Mouse (Mus musculus) heart, embryonic 10.5 days (tissue): ENCODE data around the gene Zfp467. TPM values are rescaled to one million over a fixed set of nuclear protein-coding genes. Genes with fewer than 3 reads are reported as not detected.

ENCODE experiments used
- DNase-seq: peaks from one replicate; pipeline ENCODE4 v3.0.0-alpha.2; 2017; ENCODE audit warnings: low spot score
- H3K27ac ChIP-seq: fragments of 300-500 bp; sonication (generic); 2 replicates; pipeline ENCODE4 v1.5.1; 2016; ENCODE audit warnings: mild to moderate bottlenecking
- H3K27me3 ChIP-seq: fragments of 300-500 bp; sonication (generic); 2 replicates; pipeline ENCODE4 v1.6.1; 2016; ENCODE audit warnings: mild to moderate bottlenecking; ENCODE audit not compliant: poor library complexity, insufficient read depth, severe bottlenecking
- H3K36me3 ChIP-seq: fragments of 300-500 bp; sonication (generic); 2 replicates; pipeline ENCODE4 v1.6.1; 2016; ENCODE audit warnings: mild to moderate bottlenecking, moderate library complexity
- H3K4me1 ChIP-seq: fragments of 300-500 bp; sonication (generic); 2 replicates; pipeline ENCODE4 v1.6.1; 2016; ENCODE audit warnings: mild to moderate bottlenecking
- H3K4me3 ChIP-seq: fragments of 300-500 bp; sonication (generic); 2 replicates; pipeline ENCODE4 v1.5.1; 2016; ENCODE audit warnings: mild to moderate bottlenecking, moderate library complexity
- H3K9me3 ChIP-seq: fragments of 300-500 bp; sonication (generic); 2 replicates; pipeline ENCODE4 v1.6.1; 2016; ENCODE audit warnings: mild to moderate bottlenecking, moderate library complexity
- WGBS: fragments of 180-500 bp; shearing (Covaris S2); methylation state at CpG from one replicate; pipeline ENCODE4 v1.1.7; 2016; 5-methylcytosine and 5-hydroxymethylcytosine counted together
- polyA plus RNA-seq: library from polyadenylated mRNA; unstranded; fragments of >200 nt; fragmentation: Nextera tagmentation; extraction: Ambion mirVana; gene quantifications from 2 replicates; pipeline ENCODE4 v1.2.1, GENCODE M21; 2016

Zfp467 gene
- polyA plus RNA-seq = 13.4 and 13.9 TPM in 2 replicates

DNA sequence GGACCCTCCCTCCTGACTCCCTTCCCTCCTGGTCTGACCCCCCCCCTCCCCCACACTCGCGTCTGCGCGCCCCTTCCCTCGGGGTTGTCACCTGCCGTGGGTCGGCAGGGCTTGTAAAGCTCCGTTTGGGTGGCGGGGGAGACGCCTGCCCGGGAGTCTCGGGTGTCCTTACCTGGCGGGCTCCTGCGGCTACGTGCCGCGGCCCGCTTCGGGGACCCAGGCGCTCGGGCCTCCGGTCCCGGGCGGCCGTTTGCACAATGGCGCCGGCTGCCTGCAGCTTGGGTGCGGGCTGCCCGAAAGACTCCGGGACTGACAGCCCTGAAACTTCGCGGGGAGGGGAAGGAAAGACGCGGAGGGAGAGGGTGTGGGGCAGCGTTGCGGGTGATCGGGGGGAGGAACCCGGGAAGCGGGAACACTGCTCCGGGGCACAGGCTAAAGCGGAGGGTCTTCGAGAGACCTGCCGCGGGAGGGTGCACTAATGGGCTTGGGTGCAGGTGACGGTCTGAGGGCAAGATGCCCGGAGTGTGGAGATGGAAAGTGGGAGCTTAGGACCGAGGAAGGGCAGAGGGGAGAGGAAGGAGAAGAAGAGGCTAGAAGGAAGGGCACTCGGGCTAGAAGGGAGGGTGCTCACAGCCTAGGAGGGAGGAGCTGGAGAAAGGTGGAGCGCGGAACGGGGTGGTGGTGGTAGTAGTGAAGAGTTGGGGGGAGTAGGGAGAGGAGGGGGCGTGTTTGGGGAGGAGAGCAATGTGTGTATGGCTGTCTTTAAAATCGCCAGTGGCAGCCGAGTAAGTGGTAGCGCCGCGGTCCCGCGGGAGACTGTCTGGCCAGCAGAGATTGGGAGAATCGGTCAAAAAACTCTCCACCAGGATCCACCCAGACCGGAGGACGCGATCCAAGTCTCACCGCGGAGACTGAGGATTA lies at the start of gene Zfp467:
Zfp467 (minus strand) TSS at position 645 of the 921 bp plus-strand sequence.
- Histone ChIP-seq H3K9me3 (no peaks in the 10 kb centered on the region), H3K4me1 (peaks cover 36% of the 10 kb centered on the region), H3K27me3 (peaks cover 27% of the 10 kb centered on the region; the same call in 1 of the 2 replicates), H3K4me3 (peak within 1 kb of the TSS; percentile 80), H3K36me3 (peaks cover 18% of the 10 kb centered on the region), H3K27ac (peak within 1 kb of the TSS; percentile 91)
- DNase-seq = no peak
- WGBS = under 1% methylated on average over 65 of the region's 65 CpGs

DNA sequence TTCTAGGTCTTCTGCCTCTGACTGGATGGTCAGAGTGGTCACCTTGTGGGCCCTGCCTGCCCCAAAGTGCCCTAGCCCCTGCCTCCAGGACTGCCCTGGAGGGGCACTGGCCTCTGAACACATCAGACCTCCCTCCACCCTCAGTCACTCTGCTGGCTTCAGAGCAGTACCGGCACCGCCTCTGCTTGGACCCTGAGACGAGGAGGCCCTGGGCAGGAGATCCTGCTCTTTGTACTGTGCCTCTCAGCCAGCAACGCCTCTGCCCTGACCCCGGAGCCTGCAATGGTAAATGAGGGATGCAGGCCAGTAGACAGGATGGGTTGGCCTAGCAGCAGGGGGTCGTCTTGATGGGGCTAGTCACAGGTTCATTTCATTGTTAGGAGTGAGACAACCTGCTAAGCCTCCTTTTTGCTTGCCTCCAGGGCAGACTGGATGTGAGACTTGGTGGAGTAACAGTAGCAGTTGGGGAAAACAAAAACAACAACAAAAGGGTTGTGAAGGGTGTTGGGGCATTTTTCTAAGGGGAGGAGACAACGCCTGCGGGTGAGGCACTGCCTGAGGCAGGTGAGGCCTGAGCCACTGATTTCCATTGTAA lies 47.6 kb upstream of the Zfp467 start:
- no peak overlapping the region for H3K27ac ChIP-seq
- 33% methylated on average over 8 of the region's 8 CpGs for WGBS
- H3K4me3 ChIP-seq = no peak overlapping the region
- DNase-seq = no peak
- H3K9me3 ChIP-seq = no peaks in the 10 kb centered on the region
- H3K36me3 ChIP-seq = no peaks in the 10 kb centered on the region
- peaks cover 16% of the 10 kb centered on the region for H3K4me1 ChIP-seq
- peaks cover 55% of the 10 kb centered on the region for H3K27me3 ChIP-seq

DNA sequence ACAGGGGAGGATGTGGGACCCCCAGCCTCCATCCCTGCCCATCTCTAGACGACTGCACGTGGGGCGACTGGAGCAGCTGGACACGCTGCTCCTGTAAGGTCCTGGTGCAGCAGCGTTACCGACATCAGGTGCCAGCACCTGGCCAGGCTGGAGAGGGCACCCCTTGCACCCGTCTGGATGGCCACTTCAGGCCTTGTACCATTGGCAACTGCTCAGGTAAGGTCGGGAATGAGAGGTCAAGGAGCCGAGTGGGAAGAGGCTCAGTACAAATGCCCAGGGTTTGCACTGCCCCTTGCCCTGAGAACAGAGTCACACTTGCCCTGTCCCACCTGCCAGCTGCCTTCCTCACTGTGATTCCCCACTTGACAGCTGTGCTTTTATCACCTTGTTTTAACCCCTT lies 45.7 kb upstream of the Zfp467 start:
- 54% methylated on average over 9 of the region's 9 CpGs for WGBS
- peaks cover 59% of the 10 kb centered on the region for H3K27me3 ChIP-seq
- no peak for DNase-seq

DNA sequence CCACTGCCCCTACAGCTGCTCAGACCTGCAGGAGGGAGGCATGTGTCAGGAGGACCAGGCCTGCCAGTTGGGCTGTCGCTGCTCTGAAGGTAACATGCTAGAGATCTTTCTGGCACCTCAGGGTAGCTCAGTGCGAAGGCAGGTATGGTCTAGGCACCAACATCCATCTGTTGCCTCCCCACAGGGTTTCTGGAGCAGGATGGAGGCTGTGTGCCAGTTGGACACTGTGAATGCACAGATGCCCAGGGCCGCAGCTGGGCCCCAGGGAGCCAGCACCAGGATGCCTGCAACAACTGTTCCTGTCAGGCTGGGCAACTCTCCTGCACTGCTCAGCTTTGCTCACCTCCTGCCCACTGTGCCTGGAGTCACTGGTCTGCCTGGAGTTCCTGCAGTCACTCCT lies 44.1 kb upstream of the Zfp467 start:
- no peak for DNase-seq
- Histone ChIP-seq H3K36me3 (no peaks in the 10 kb centered on the region), H3K9me3 (no peaks in the 10 kb centered on the region), H3K27me3 (peaks cover 72% of the 10 kb centered on the region), H3K4me3 (no peak overlapping the region), H3K4me1 (peaks cover 40% of the 10 kb centered on the region), H3K27ac (peak overlapping the region; percentile 18)
- WGBS = 76% methylated on average over 3 of the region's 3 CpGs

More for the DNA sequence above, 45.7 kb upstream of the Zfp467 start:
- Histone ChIP-seq H3K9me3 (no peaks in the 10 kb centered on the region), H3K36me3 (no peaks in the 10 kb centered on the region), H3K4me3 (no peak overlapping the region), H3K27ac (no peak overlapping the region), H3K4me1 (peaks cover 32% of the 10 kb centered on the region)

DNA sequence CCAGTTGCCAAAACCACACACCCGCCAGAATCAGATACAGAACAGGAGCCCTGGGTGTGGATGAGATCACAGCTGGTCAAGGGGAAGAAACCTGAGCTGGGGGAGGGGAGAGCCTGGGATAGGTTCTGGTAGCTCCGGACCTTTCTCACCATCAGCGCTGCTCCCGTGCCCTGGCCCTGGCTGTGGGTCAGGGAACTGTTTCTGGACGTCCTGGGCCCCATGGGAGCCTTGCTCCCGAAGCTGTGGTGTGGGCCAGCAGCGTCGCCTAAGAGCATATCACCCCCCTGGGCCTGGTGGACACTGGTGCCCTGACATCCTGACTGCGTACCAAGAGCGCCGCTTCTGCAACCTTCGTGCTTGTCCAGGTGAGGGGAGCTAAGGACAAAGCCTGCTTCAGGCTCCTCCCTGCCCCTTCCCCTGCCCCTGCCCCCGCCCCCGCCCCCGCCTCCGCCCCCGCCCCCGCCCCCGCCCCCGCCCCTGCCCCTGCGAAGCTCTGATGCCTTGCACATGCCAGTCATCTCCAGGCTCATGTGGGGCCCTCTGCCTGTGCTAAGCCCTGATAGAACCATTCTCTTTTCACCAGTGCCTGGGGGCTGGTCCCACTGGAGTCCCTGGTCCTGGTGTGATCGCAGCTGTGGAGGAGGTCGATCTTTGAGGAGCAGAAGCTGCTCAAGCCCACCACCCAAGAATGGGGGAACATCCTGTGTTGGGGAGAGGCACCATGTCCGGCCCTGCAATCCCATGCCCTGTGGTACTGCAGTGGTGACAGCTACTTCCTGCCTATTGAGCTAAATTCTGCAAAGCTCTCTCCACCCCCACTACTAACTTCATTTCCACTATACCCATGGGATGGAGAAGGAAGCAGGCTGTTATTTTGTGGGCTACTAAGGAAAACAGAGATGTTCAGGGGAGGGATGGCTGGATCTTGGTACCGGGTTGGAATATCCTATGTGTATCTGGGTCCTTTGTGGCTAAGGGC lies 42.4 kb upstream of the Zfp467 start:
- Histone ChIP-seq H3K27ac (peak overlapping the region; percentile 78), H3K27me3 (peaks cover 70% of the 10 kb centered on the region), H3K4me3 (peak overlapping the region; percentile 43), H3K36me3 (no peaks in the 10 kb centered on the region), H3K4me1 (peaks cover 41% of the 10 kb centered on the region), H3K9me3 (no peaks in the 10 kb centered on the region)
- WGBS = 10% methylated on average over 20 of the region's 25 CpGs
- no peak for DNase-seq

DNA sequence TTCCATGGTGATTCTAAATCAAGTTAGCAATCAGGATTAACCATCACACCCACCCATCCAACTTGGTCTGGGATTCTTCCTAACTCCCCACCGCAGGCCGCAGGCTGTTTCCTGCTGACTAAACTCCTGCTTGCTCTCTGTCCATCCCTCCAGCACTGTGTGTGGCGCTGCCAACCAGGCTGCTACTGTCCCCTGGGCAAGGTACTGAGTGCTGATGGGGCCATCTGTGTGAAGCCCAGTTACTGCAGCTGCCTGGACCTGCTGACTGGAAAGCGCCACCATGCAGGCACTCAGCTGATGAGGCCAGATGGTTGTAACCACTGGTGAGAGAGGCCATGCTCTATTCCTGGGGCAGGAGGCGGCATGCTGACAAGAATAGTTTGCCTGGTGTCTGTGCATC lies 36.9 kb upstream of the Zfp467 start:
- peaks cover 40% of the 10 kb centered on the region; the same call in 1 of the 2 replicates for H3K27me3 ChIP-seq
- 59% methylated on average over 5 of the region's 5 CpGs for WGBS
- 0 out of 2 replicates have a peak overlapping the region, but pooled peaks have one; percentile 13 for H3K27ac ChIP-seq
- no peaks in the 10 kb centered on the region for H3K9me3 ChIP-seq
- no peak overlapping the region for H3K4me3 ChIP-seq
- H3K4me1 ChIP-seq = peaks cover 26% of the 10 kb centered on the region
- no peak for DNase-seq
- no peaks in the 10 kb centered on the region for H3K36me3 ChIP-seq

DNA sequence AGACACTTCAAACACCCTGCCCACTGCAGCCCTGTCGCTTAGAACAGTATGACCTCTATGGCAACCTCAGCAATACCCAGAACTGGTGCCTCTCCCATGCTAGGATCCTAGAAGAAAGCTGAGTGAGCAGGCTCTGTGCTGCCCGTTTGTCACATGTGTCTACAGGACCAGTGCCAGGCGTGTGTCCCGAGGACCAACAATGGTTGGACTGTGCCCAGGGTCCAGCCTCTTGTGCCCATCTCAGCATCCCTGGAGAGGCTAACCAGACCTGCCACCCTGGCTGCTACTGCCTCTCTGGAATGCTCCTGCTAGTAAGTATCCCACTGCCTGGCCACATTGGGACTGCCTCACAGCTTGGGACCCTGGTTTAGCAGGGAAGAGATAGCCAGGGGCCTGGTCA lies 32.8 kb upstream of the Zfp467 start:
- H3K36me3 ChIP-seq = no peaks in the 10 kb centered on the region
- H3K27me3 ChIP-seq = peaks cover 21% of the 10 kb centered on the region
- peaks cover 30% of the 10 kb centered on the region for H3K4me1 ChIP-seq
- no peaks in the 10 kb centered on the region for H3K9me3 ChIP-seq
- H3K4me3 ChIP-seq = no peak overlapping the region
- 89% methylated on average over 4 of the region's 4 CpGs for WGBS
- H3K27ac ChIP-seq = no peak overlapping the region
- DNase-seq = no peak

DNA sequence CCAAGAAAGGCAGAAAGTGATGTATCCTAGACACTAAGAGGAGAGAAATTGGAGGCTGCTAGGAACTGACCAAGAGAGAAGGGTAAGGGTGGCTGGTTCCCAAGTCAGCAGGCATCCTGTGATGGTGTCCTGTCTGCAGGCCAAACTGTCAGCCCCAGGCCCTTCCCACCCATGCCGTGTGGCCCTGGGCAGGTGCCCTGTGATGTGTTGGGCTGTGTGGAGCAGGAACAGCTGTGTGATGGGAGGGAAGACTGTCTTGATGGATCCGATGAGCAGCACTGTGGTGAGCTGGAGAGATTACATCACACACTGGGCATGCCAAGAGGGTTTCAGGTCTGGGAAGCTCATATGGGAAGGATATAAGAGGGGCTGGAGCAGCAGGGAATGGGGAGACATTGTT lies 25.1 kb upstream of the Zfp467 start:
- H3K36me3 ChIP-seq = no peaks in the 10 kb centered on the region
- H3K4me1 ChIP-seq = peaks cover 19% of the 10 kb centered on the region
- H3K27me3 ChIP-seq = peaks cover 18% of the 10 kb centered on the region; the same call in 1 of the 2 replicates
- DNase-seq = no peak
- H3K9me3 ChIP-seq = no peaks in the 10 kb centered on the region
- 70% methylated on average over 2 of the region's 2 CpGs for WGBS
- no peak overlapping the region for H3K4me3 ChIP-seq
- no peak overlapping the region for H3K27ac ChIP-seq

DNA sequence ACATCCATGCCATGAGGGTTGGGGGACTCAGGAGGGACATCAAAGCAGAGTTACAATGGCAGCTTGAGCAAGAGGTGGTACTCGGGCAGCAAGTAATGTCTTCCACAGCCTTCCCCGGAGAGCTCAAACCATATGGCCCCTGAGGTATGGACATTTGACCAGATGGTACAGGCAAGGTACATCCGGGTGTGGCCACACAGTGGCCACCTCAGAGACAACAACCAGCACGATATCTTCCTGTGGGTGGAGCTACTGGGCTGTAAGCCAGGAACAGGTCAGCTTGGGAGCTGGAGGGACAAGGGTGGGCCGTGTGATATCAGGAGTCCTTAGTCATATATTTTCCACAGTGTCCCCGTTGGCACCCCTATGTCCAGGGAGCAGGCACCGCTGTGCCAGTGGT lies 21.9 kb upstream of the Zfp467 start:
- no peak overlapping the region for H3K4me3 ChIP-seq
- no peaks in the 10 kb centered on the region for H3K36me3 ChIP-seq
- H3K9me3 ChIP-seq = no peaks in the 10 kb centered on the region
- peaks cover 25% of the 10 kb centered on the region; the same call in 1 of the 2 replicates for H3K27me3 ChIP-seq
- 75% methylated on average over 7 of the region's 7 CpGs for WGBS
- no peak overlapping the region for H3K27ac ChIP-seq
- peaks cover 10% of the 10 kb centered on the region for H3K4me1 ChIP-seq
- DNase-seq = no peak

DNA sequence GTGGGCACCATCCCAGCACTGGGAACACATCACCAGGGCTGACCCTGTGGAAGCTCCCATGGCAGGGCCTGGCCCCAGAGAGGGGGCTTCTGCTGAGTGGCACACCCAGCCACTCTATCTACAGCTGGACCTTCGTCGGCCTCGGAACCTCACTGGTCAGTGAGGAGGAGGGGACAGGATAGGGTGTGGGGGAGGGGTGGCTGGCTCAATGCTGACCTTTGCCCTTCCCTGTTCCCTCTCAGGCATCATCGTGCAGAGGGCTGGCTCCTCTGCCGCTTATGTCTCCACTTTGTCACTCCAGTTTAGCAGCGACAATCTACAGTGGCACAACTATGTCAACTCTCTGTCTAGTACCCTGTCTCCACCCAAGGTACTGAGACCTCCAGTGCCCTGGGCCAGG lies 21.1 kb upstream of the Zfp467 start:
- Histone ChIP-seq H3K4me1 (peaks cover 10% of the 10 kb centered on the region), H3K9me3 (no peaks in the 10 kb centered on the region), H3K4me3 (no peak overlapping the region), H3K27ac (no peak overlapping the region), H3K27me3 (peaks cover 25% of the 10 kb centered on the region; the same call in 1 of the 2 replicates), H3K36me3 (no peaks in the 10 kb centered on the region)
- no peak for DNase-seq
- WGBS = 16% methylated on average over 6 of the region's 6 CpGs

DNA sequence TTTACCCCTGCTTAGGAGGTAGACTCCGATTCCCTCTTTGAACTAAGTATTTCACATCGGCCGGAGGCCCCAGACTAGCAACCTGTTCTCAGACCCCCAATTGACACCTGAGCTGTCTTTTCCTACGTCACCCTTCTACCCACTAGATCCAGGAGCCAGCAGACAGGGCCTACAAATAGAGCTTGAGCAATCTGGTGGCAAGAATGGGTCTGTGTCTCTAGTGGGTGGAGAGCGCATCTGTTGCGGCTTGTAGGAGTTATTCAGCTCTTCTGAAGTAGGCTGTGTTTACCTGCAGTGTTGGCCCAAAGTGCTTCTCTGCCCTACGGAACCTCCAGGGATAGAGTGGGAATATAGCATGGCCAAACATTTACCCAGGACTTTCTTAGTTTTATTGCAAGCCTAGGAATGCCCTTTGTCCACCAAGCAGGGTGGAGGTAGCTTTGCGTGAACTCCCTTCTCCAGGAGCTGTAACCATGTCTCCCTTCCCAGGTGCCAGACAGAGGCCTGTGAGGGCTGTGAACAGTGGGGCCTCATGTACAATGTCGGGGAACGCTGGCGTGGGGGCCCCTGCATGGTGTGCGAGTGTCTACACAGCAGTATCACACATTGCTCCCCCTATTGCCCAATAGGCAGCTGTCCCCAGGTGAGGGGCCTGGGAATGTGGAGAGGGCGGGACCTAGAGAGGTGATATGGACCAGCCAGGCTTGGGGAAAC lies 19.5 kb upstream of the Zfp467 start:
- H3K4me3 ChIP-seq = no peak overlapping the region
- 88% methylated on average over 13 of the region's 13 CpGs for WGBS
- no peak overlapping the region for H3K27ac ChIP-seq
- peaks cover 10% of the 10 kb centered on the region for H3K4me1 ChIP-seq
- no peaks in the 10 kb centered on the region for H3K9me3 ChIP-seq
- H3K27me3 ChIP-seq = peaks cover 34% of the 10 kb centered on the region; the same call in 1 of the 2 replicates
- no peaks in the 10 kb centered on the region for H3K36me3 ChIP-seq
- no peak for DNase-seq

DNA sequence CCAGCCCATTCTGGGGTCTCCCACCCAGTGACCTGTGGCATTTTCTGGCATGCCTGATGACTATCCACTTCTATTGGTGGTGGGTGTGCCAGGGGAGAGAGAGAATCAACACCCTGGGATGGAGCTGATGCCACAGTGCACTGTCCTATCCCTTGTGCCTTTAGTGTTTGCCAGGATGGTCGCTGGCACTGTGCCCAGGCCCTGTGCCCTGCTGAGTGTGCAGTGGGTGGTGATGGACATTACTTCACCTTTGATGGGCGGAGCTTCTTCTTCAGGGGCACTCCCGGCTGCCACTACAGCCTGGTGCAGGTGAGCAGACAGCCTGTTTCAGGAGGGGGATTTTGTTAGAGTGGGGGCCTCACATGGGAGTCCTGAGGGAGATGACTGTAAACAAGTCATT lies 7.1 kb upstream of the Zfp467 start:
- peaks cover 13% of the 10 kb centered on the region; the same call in 1 of the 2 replicates for H3K4me1 ChIP-seq
- no peak for DNase-seq
- no peaks in the 10 kb centered on the region for H3K36me3 ChIP-seq
- H3K4me3 ChIP-seq = no peak overlapping the region
- H3K27ac ChIP-seq = no peak overlapping the region
- 70% methylated on average over 3 of the region's 3 CpGs for WGBS
- H3K27me3 ChIP-seq = peaks cover 15% of the 10 kb centered on the region; the same call in 1 of the 2 replicates
- no peaks in the 10 kb centered on the region for H3K9me3 ChIP-seq
